Mouse (Mus musculus): ENCODE measurements around the gene Pi4k2b. TPM values are rescaled to one million over a fixed set of nuclear protein-coding genes. Genes with fewer than 3 reads are reported as not detected.

Gene Pi4k2b
- polyA plus RNA-seq, 1 experiment from 2014 or later = 43.1 TPM

GRCm38 (mm10) chr5:52786556-52787322 lies 45.4 kb downstream of the Pi4k2b start:
- 62% methylated on average over 7 of the region's 7 CpGs for WGBS
- ATAC-seq = no peak
- Histone ChIP-seq H3K9ac (ENCODE audit: low read depth, low read length) (no peak overlapping the region), H3K4me1 (replicated peaks; ENCODE audit: control insufficient read depth, insufficient read depth, low read length) (no peaks in the 10 kb centered on the region), H3K4me3 (ENCODE audit: low read depth, low read length) (no peak overlapping the region), H3K9me3 (ENCODE audit: control insufficient read depth) (no peaks in the 10 kb centered on the region), H3K4me2 (replicated peaks; ENCODE audit: low read depth) (no peak overlapping the region), H3K27ac (ENCODE audit: low read depth, low read length) (no peak overlapping the region), H3K36me3 (ENCODE audit: control insufficient read depth, insufficient read depth) (peaks cover 13% of the 10 kb centered on the region; the same call in 1 of the 2 replicates), H3K27me3 (replicated peaks; ENCODE audit: control insufficient read depth, insufficient read depth, low read length) (no peaks in the 10 kb centered on the region)
- no peak for TF ChIP-seq CTCF (IDR thresholded peaks at IDR 0.05; ENCODE audit: low read depth)

DNA sequence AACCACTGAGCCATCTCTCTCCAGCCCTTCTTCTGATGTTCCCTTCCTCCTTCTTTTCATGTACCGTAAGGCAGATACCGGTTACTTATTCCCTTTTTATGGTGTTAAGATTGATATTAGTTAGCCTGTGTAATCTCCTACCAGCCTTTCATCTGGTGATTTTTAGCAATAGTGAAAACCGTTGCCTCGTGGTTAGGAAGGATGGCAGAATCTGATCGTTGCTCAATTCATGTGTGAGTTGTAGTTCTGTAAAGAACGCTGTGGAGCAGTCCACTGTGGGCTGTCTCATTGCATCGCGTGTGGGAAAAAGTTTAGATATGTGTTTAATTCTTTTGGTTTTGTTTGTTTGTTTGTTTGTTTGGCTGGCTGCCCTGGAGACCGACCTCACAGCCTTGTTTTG lies 51.9 kb downstream of the Pi4k2b start:
- H3K36me3 ChIP-seq (ENCODE audit: control insufficient read depth, insufficient read depth) = peaks cover 28% of the 10 kb centered on the region
- H3K4me1 ChIP-seq (replicated peaks; ENCODE audit: control insufficient read depth, insufficient read depth, low read length) = no peaks in the 10 kb centered on the region
- no peak overlapping the region for H3K4me3 ChIP-seq (ENCODE audit: low read depth, low read length)
- no peaks in the 10 kb centered on the region for H3K9me3 ChIP-seq (ENCODE audit: control insufficient read depth)
- WGBS = 91% methylated on average over 9 of the region's 9 CpGs
- H3K27ac ChIP-seq (ENCODE audit: low read depth, low read length) = no peak overlapping the region
- no peak overlapping the region for H3K9ac ChIP-seq (ENCODE audit: low read depth, low read length)
- no peaks in the 10 kb centered on the region for H3K27me3 ChIP-seq (replicated peaks; ENCODE audit: control insufficient read depth, insufficient read depth, low read length)
- no peak for TF ChIP-seq CTCF (IDR thresholded peaks at IDR 0.05; ENCODE audit: low read depth)
- H3K4me2 ChIP-seq (replicated peaks; ENCODE audit: low read depth) = no peak overlapping the region
- ATAC-seq = no peak

DNA sequence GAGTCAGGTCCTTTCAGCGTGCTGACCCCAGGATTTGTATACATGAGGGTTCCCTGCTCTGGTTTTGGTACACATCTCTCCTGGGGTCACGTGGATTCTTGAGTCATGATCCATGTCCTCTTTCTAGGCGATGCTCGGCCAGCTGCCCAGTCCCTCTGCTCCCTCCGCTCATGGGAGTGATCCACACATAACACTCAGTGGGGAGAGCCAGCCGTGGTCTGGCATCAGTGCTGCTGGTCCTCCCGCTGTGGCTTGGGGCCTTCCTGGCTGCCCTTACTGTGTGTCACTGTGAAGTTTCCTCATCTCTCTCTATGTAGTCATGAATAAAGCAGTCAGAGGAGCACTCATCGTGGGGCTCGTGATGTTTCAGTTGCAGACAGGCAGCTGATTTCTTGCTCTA lies 52.7 kb downstream of the Pi4k2b start:
- ATAC-seq = no peak
- H3K36me3 ChIP-seq (ENCODE audit: control insufficient read depth, insufficient read depth) = peaks cover 26% of the 10 kb centered on the region
- H3K4me3 ChIP-seq (ENCODE audit: low read depth, low read length) = no peak overlapping the region
- no peaks in the 10 kb centered on the region for H3K27me3 ChIP-seq (replicated peaks; ENCODE audit: control insufficient read depth, insufficient read depth, low read length)
- H3K27ac ChIP-seq (ENCODE audit: low read depth, low read length) = no peak overlapping the region
- no peaks in the 10 kb centered on the region for H3K4me1 ChIP-seq (replicated peaks; ENCODE audit: control insufficient read depth, insufficient read depth, low read length)
- H3K9ac ChIP-seq (ENCODE audit: low read depth, low read length) = no peak overlapping the region
- WGBS = 85% methylated on average over 9 of the region's 9 CpGs
- H3K9me3 ChIP-seq (ENCODE audit: control insufficient read depth) = no peaks in the 10 kb centered on the region
- TF ChIP-seq CTCF (IDR thresholded peaks at IDR 0.05; ENCODE audit: low read depth) = no peak
- H3K4me2 ChIP-seq (replicated peaks; ENCODE audit: low read depth) = no peak overlapping the region

DNA sequence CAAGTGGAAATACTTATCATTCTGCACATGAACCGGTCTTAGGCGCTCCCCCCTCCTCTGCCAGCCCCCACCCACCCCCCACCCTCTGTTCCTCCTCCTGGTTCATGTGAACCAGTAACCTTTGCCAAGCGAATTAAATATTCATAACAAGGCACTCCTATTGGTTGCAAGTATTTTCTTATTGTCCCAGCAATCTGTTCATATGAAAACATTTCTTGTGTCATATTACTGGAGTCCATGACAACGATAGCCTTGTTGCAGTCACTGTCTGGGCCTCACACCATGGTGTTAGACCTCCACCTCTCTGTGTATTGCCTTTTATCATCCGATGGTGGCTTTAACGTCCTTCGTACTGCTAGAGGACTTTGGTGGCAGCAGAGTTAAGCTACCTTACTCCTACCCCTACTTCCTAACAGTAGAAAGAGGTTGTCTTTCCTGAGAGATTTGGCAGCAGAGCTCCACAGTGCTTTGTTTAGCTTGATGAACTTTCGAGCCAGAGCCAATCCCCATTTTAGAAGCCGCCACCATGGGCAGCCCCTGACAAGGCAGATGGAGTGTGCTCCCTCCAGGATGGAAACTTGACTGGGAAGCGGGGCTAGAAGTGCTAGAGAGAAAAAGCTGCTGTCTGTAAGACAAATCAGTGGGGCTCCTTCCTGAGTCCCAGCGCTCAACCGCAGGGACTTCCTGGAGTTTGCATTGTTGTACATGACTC lies 58.1 kb downstream of the Pi4k2b start:
- H3K9me3 ChIP-seq (ENCODE audit: control insufficient read depth) = no peaks in the 10 kb centered on the region
- ATAC-seq = no peak
- H3K9ac ChIP-seq (ENCODE audit: low read depth, low read length) = no peak overlapping the region
- peaks cover 28% of the 10 kb centered on the region for H3K36me3 ChIP-seq (ENCODE audit: control insufficient read depth, insufficient read depth)
- no peak for TF ChIP-seq CTCF (IDR thresholded peaks at IDR 0.05; ENCODE audit: low read depth)
- 91% methylated on average over 12 of the region's 12 CpGs for WGBS
- H3K27me3 ChIP-seq (replicated peaks; ENCODE audit: control insufficient read depth, insufficient read depth, low read length) = no peaks in the 10 kb centered on the region
- no peak overlapping the region for H3K4me2 ChIP-seq (replicated peaks; ENCODE audit: low read depth)
- no peak overlapping the region for H3K4me3 ChIP-seq (ENCODE audit: low read depth, low read length)
- H3K4me1 ChIP-seq (replicated peaks; ENCODE audit: control insufficient read depth, insufficient read depth, low read length) = no peaks in the 10 kb centered on the region
- H3K27ac ChIP-seq (ENCODE audit: low read depth, low read length) = no peak overlapping the region

DNA sequence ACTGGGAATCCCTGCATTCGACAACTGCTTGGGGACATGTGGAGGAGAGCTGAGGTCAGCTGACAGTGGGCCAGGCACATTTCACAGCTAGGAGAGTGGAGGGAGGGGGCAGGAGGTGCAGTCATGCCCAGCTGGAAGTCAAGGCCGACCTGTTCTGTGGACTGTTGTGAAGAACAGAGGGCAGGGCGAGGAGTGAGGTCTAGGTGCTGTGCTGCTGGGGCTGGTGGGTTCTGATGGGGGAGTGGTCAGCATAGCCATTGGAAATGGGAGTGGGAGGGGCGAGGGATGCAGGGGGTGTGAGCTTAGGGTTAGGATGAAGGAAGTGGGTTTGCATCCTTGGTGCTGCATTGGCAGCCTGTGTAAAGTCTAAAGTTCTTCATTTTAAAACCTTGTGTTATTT lies 64.4 kb downstream of the Pi4k2b start:
- H3K27me3 ChIP-seq (replicated peaks; ENCODE audit: control insufficient read depth, insufficient read depth, low read length) = no peaks in the 10 kb centered on the region
- ATAC-seq = no peak

DNA sequence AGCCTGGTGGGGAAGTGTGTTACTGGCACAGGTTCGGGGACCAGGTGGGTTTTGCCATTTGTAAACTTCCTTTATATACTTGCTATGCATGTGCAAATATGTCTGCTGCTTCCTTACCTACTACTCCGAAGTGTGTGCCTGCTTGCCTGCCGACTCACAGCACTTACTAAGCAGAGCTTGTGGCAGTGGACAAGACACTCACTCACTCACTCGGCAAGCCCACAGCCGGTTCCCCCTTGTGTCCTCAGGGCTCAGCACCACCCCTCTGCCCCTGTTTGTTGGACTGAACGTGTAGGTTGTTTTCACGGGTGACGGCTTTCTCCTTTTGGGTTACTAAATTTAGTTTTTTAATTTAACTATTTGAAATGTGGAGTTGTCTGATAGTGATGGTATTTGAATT lies 65.0 kb downstream of the Pi4k2b start:
- Histone ChIP-seq H3K4me2 (replicated peaks; ENCODE audit: low read depth) (no peak overlapping the region), H3K4me3 (ENCODE audit: low read depth, low read length) (no peak overlapping the region), H3K4me1 (replicated peaks; ENCODE audit: control insufficient read depth, insufficient read depth, low read length) (no peaks in the 10 kb centered on the region), H3K27ac (ENCODE audit: low read depth, low read length) (no peak overlapping the region), H3K9ac (ENCODE audit: low read depth, low read length) (no peak overlapping the region), H3K27me3 (replicated peaks; ENCODE audit: control insufficient read depth, insufficient read depth, low read length) (no peaks in the 10 kb centered on the region), H3K36me3 (ENCODE audit: control insufficient read depth, insufficient read depth) (peaks cover 22% of the 10 kb centered on the region; the same call in 1 of the 2 replicates), H3K9me3 (ENCODE audit: control insufficient read depth) (no peaks in the 10 kb centered on the region)
- ATAC-seq = no peak
- no peak for TF ChIP-seq CTCF (IDR thresholded peaks at IDR 0.05; ENCODE audit: low read depth)
- 84% methylated on average over 8 of the region's 8 CpGs for WGBS

More for the DNA sequence above, 64.4 kb downstream of the Pi4k2b start:
- peaks cover 22% of the 10 kb centered on the region; the same call in 1 of the 2 replicates for H3K36me3 ChIP-seq (ENCODE audit: control insufficient read depth, insufficient read depth)
- no peaks in the 10 kb centered on the region for H3K4me1 ChIP-seq (replicated peaks; ENCODE audit: control insufficient read depth, insufficient read depth, low read length)
- WGBS = 75% methylated on average over 4 of the region's 4 CpGs
- no peak overlapping the region for H3K9ac ChIP-seq (ENCODE audit: low read depth, low read length)
- H3K27ac ChIP-seq (ENCODE audit: low read depth, low read length) = no peak overlapping the region
- no peak for TF ChIP-seq CTCF (IDR thresholded peaks at IDR 0.05; ENCODE audit: low read depth)
- no peak overlapping the region for H3K4me2 ChIP-seq (replicated peaks; ENCODE audit: low read depth)
- H3K9me3 ChIP-seq (ENCODE audit: control insufficient read depth) = no peaks in the 10 kb centered on the region
- no peak overlapping the region for H3K4me3 ChIP-seq (ENCODE audit: low read depth, low read length)

Measured in intestine, postnatal 0 days (tissue).